8 mouse cellular contexts compared by ENCODE assay signal in the genomic region with DNA sequence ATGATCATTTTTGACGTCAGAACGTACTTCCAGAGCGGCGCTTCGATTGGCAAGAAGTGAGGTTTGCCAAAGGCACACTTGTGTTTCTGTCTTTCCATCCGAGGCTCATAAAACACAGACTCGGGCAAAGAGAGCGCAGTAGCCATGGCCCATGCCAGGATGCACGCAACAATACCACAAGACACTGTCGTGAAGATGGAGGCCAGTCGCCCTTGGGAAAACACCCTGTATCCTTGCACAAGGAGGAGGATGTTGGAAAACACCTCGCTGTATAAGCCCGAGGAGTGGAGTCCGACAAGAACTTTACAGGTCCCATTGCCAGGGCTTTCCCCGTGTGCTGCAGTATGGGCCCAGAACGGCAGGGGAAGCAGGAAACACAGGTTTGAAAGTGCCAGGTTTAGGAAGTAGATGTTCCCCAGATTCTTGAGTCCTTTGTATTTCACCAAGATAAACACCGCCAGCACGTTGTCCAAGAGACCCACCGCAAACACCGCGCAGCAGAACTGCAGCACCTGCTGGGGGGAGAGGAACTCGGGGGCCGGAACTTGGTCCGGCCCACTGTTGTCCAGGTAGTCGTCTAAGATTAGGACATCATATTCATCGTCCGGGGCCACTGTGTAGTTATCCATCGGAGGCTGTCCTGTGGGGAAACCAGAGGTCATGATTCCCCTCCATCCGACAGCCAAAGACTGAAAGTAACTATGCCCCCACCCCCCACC. TPM values are rescaled to one million over a fixed set of nuclear protein-coding genes. Genes with fewer than 3 reads are reported as not detected.
DNase-seq lines count a peak whose midpoint lies in the region; ATAC-seq and TF ChIP-seq lines count a peak whose summit lies in the region.

No protein-coding gene starts in this region.

- no peaks in the 10 kb centered on the region for H3K27me3 ChIP-seq in kidney, embryonic 16.5 days (ENCODE audit: insufficient read depth, low read length)
- no peaks in the 10 kb centered on the region for H3K27me3 ChIP-seq in hindbrain, embryonic 13.5 days

- DNase-seq in kidney, adult 11 months: no peak
- no peak for DNase-seq in ovary, postnatal 36 days (ENCODE audit: low spot score)
- no peak for DNase-seq in left cerebral cortex, adult 9 months (ENCODE audit: low spot score in 2 of 2)

- peak overlapping the region; percentile 50 for H3K4me3 ChIP-seq in kidney, embryonic 16.5 days (ENCODE audit: low read length)
- H3K4me3 ChIP-seq in bone marrow macrophage, adult 2 months (ENCODE audit: insufficient read depth, low read length): peak overlapping the region; percentile 79
- H3K4me3 ChIP-seq in hindbrain, embryonic 13.5 days: peak overlapping the region; percentile 7; the same call in 1 of the 2 replicates

- no peak for TF ChIP-seq CTCF in bone marrow macrophage, adult 2 months (IDR thresholded peaks at IDR 0.05; ENCODE audit: low read depth, low read length)

- WGBS in kidney, embryonic 16.5 days: 63% methylated on average over 29 of the region's 29 CpGs
- 84% methylated on average over 29 of the region's 29 CpGs for WGBS in hindbrain, embryonic 13.5 days

- peak overlapping the region; percentile 59 for H3K4me2 ChIP-seq in kidney, embryonic 16.5 days (replicated peaks; ENCODE audit: low read depth, low read length)
- H3K4me2 ChIP-seq in hindbrain, embryonic 13.5 days: peak overlapping the region; percentile 32

- H3K27ac ChIP-seq in kidney, embryonic 16.5 days (ENCODE audit: low read length): no peak overlapping the region
- no peak overlapping the region for H3K27ac ChIP-seq in bone marrow macrophage, adult 2 months (ENCODE audit: insufficient read depth, low read depth, low read length)
- no peak overlapping the region for H3K27ac ChIP-seq in hindbrain, embryonic 13.5 days

- no peaks in the 10 kb centered on the region for H3K36me3 ChIP-seq in kidney, embryonic 16.5 days (ENCODE audit: insufficient read depth, low read length)
- no peaks in the 10 kb centered on the region for H3K36me3 ChIP-seq in hindbrain, embryonic 13.5 days

- TF ChIP-seq POLR2A in bone marrow macrophage, adult 2 months (IDR thresholded peaks at IDR 0.05; ENCODE audit: borderline replicate concordance, low read depth, low read length): no peak

- peak overlapping the region; percentile 63 for H3K9ac ChIP-seq in kidney, embryonic 16.5 days (replicated peaks; ENCODE audit: low read length)
- no peak overlapping the region for H3K9ac ChIP-seq in hindbrain, embryonic 13.5 days

- H3K9me3 ChIP-seq in kidney, embryonic 16.5 days (ENCODE audit: low read length): no peaks in the 10 kb centered on the region
- no peaks in the 10 kb centered on the region for H3K9me3 ChIP-seq in hindbrain, embryonic 13.5 days

- peaks cover 11% of the 10 kb centered on the region; the same call in 1 of the 2 replicates for H3K4me1 ChIP-seq in kidney, embryonic 16.5 days (ENCODE audit: insufficient read depth, low read length)
- H3K4me1 ChIP-seq in bone marrow macrophage, adult 2 months (ENCODE audit: control insufficient read depth, insufficient read depth, low read length): peaks cover 25% of the 10 kb centered on the region
- no peaks in the 10 kb centered on the region for H3K4me1 ChIP-seq in hindbrain, embryonic 13.5 days (replicated peaks)

- peak; percentile 28; the same call in 1 of the 2 replicates for ATAC-seq in kidney, embryonic 16.5 days (ENCODE audit: low FRiP score, low TSS enrichment)
- no peak for ATAC-seq in hindbrain, embryonic 13.5 days (ENCODE audit: low FRiP score)
- ATAC-seq in megakaryocyte, adult 5-6 weeks (ENCODE audit: poor library complexity, severe bottlenecking): peak; percentile 14
- no peak for ATAC-seq in cerebellum, adult (ENCODE audit: insufficient number of reproducible peaks, low FRiP score, low TSS enrichment)

RNA-seq across cellular contexts. Expression of a gene that starts 1.4 kb away (rescaled TPM):
- polyA plus RNA-seq in kidney, embryonic 16.5 days (2015; fragmentation: Nextera tagmentation; extraction: Ambion mirVana): 0.96 and 1.2 TPM in 2 replicates
- polyA plus RNA-seq in bone marrow macrophage, adult 2 months (2012; ENCODE audit: insufficient read depth, insufficient read length, missing spikeins): 5.8 and 7.2 TPM in 2 replicates
- 0.91 and 1.3 TPM in 2 replicates for polyA plus RNA-seq in hindbrain, embryonic 13.5 days (2015; fragmentation: Nextera tagmentation; extraction: Ambion mirVana)
- total RNA-seq in megakaryocyte, adult 5-6 weeks (2015): 3.7 and 8.9 TPM in 2 replicates
- total RNA-seq in megakaryocyte, adult 5-6 weeks (2017): 4.3 and 11.1 TPM in 2 replicates

RNA-seq across cellular contexts. Expression of a gene that starts 36.9 kb away (rescaled TPM):
- 1.8 and 3.1 TPM in 2 replicates for polyA plus RNA-seq in kidney, embryonic 16.5 days (2015; fragmentation: Nextera tagmentation; extraction: Ambion mirVana)
- 2.7 and 3.6 TPM in 2 replicates for polyA plus RNA-seq in bone marrow macrophage, adult 2 months (2012; ENCODE audit: insufficient read depth, insufficient read length, missing spikeins)
- 1.4 and 2.6 TPM in 2 replicates for polyA plus RNA-seq in hindbrain, embryonic 13.5 days (2015; fragmentation: Nextera tagmentation; extraction: Ambion mirVana)
- 1,347 and 1,763 TPM in 2 replicates for total RNA-seq in megakaryocyte, adult 5-6 weeks (2015)
- total RNA-seq in megakaryocyte, adult 5-6 weeks (2017): 1,568 and 2,380 TPM in 2 replicates

Comparison
In these comparisons a context has a peak if more than half of its experiments do, and no peak if none do; other contexts are left out.
1. ATAC-seq: peak in kidney, embryonic 16.5 days (single experiment) and megakaryocyte, adult 5-6 weeks (single experiment); none in hindbrain, embryonic 13.5 days (single experiment) and cerebellum, adult (single experiment).
2. H3K4me3 ChIP-seq: peak in every context shown above with its lines; median percentile 79 in bone marrow macrophage, adult 2 months; 50 in kidney, embryonic 16.5 days; 7 in hindbrain, embryonic 13.5 days.